Mouse (Mus musculus): Measurements from ENCODE around the gene Dock6. TPM values are rescaled to one million over a fixed set of nuclear protein-coding genes. Genes with fewer than 3 reads are reported as not detected.

Gene Dock6
- polyA plus RNA-seq, 1 experiment from 2014 or later: 10.4 TPM

Small RNA genes lying within 50 kb of the gene (microRNA-seq; reads per million reads assigned to microRNA genes)
- 1.5 reads per million for gene Mir7083

Other genes starting within 250 kb of the Dock6 start
- 159 and 169 TPM in 2 replicates for gene Smarca4, start 236.5 kb downstream of the Dock6 start, polyA plus RNA-seq (2015; fragmentation: Nextera tagmentation; extraction: Ambion mirVana)
- 15.9 and 17.3 TPM in 2 replicates for gene Ldlr, start 129.2 kb downstream of the Dock6 start, polyA plus RNA-seq (2015; fragmentation: Nextera tagmentation; extraction: Ambion mirVana)
- 41.7 and 55.9 TPM in 2 replicates for gene Spc24, start 92.3 kb downstream of the Dock6 start, polyA plus RNA-seq (2015; fragmentation: Nextera tagmentation; extraction: Ambion mirVana)
- gene Kank2, start 53.9 kb downstream of the Dock6 start, polyA plus RNA-seq (2015; fragmentation: Nextera tagmentation; extraction: Ambion mirVana): 2.9 and 3.7 TPM in 2 replicates
- gene Angptl8, start 17.1 kb downstream of the Dock6 start, polyA plus RNA-seq (2015; fragmentation: Nextera tagmentation; extraction: Ambion mirVana): 0.27 and 0.51 TPM in 2 replicates
- gene Rab3d, start 65.6 kb upstream of the Dock6 start, polyA plus RNA-seq (2015; fragmentation: Nextera tagmentation; extraction: Ambion mirVana): 33.3 and 33.8 TPM in 2 replicates
- gene Ccdc159, start 74.8 kb upstream of the Dock6 start, polyA plus RNA-seq (2015; fragmentation: Nextera tagmentation; extraction: Ambion mirVana): 7.5 and 8.8 TPM in 2 replicates
- gene Tmem205, start 74.9 kb upstream of the Dock6 start, polyA plus RNA-seq (2015; fragmentation: Nextera tagmentation; extraction: Ambion mirVana): 53.5 and 53.7 TPM in 2 replicates
- gene Plppr2, start 84.4 kb upstream of the Dock6 start, polyA plus RNA-seq (2015; fragmentation: Nextera tagmentation; extraction: Ambion mirVana): 71.9 and 73.0 TPM in 2 replicates
- 9.3 and 12.1 TPM in 2 replicates for gene Swsap1, start 103.1 kb upstream of the Dock6 start, polyA plus RNA-seq (2015; fragmentation: Nextera tagmentation; extraction: Ambion mirVana)
- 1.7 and 1.8 TPM in 2 replicates for gene Epor, start 110.9 kb upstream of the Dock6 start, polyA plus RNA-seq (2015; fragmentation: Nextera tagmentation; extraction: Ambion mirVana)
- gene Rgl3, start 136.8 kb upstream of the Dock6 start, polyA plus RNA-seq (2015; fragmentation: Nextera tagmentation; extraction: Ambion mirVana): 0.87 and 1.1 TPM in 2 replicates
- gene Ccdc151, start 150.0 kb upstream of the Dock6 start, polyA plus RNA-seq (2015; fragmentation: Nextera tagmentation; extraction: Ambion mirVana): 4.4 and 5.5 TPM in 2 replicates
- gene Prkcsh, start 150.2 kb upstream of the Dock6 start, polyA plus RNA-seq (2015; fragmentation: Nextera tagmentation; extraction: Ambion mirVana): 87.2 and 91.1 TPM in 2 replicates
- 88.9 and 93.3 TPM in 2 replicates for gene Elavl3, start 199.4 kb upstream of the Dock6 start, polyA plus RNA-seq (2015; fragmentation: Nextera tagmentation; extraction: Ambion mirVana)
- gene Gm49318, start 218.6 kb upstream of the Dock6 start, polyA plus RNA-seq (2015; fragmentation: Nextera tagmentation; extraction: Ambion mirVana): not detected in 2 replicates
- 23.2 and 23.5 TPM in 2 replicates for gene Zfp653, start 218.7 kb upstream of the Dock6 start, polyA plus RNA-seq (2015; fragmentation: Nextera tagmentation; extraction: Ambion mirVana)
- gene Ecsit, start 232.8 kb upstream of the Dock6 start, polyA plus RNA-seq (2015; fragmentation: Nextera tagmentation; extraction: Ambion mirVana): 59.2 and 59.7 TPM in 2 replicates
- 0.53 and 1.1 TPM in 2 replicates for gene Cnn1, start 246.6 kb upstream of the Dock6 start, polyA plus RNA-seq (2015; fragmentation: Nextera tagmentation; extraction: Ambion mirVana)

All from forebrain, embryonic 15.5 days (tissue).